ENCODE assay signal across 26 mouse cellular contexts in genomic region chr5:57598187-57598700, GRCm38 (mm10).
A peak's percentile ranks its signal among the peaks of the same experiment; 100 is the strongest.
DNase-seq lines count a peak whose midpoint lies in the region; ATAC-seq lines count a peak whose summit lies in the region.
"Had no signal": no experiment of that assay in that cellular context is flagged by ENCODE, and none has a peak within 500 bp of the region (broad histone marks: within the 10 kb centered on the region; RNA-seq: fewer than 3 reads in every experiment).

No protein-coding gene starts in this region.

- no peaks in the 10 kb centered on the region for H3K9me3 ChIP-seq in hindbrain, embryonic 16.5 days (ENCODE audit: control insufficient read depth, low read length)
- no peaks in the 10 kb centered on the region for H3K9me3 ChIP-seq in hindbrain, embryonic 11.5 days (ENCODE audit: control insufficient read depth, low read length)
- H3K9me3 ChIP-seq: embryonic facial prominence, embryonic 10.5 days; embryonic facial prominence, embryonic 13.5 days; forebrain, embryonic 12.5 days; forebrain, embryonic 15.5 days; heart, embryonic 12.5 days; heart, embryonic 15.5 days; hindbrain, embryonic 10.5 days; intestine, embryonic 15.5 days had no signal

- no peak overlapping the region for H3K4me2 ChIP-seq in hindbrain, embryonic 16.5 days (ENCODE audit: low read length)
- H3K4me2 ChIP-seq in hindbrain, embryonic 11.5 days (replicated peaks; ENCODE audit: low read depth, low read length), result no peak overlapping the region
- H3K4me2 ChIP-seq: embryonic facial prominence, embryonic 13.5 days; forebrain, embryonic 12.5 days; forebrain, embryonic 15.5 days; heart, embryonic 12.5 days; heart, embryonic 15.5 days; intestine, embryonic 15.5 days had no signal

- no peaks in the 10 kb centered on the region for H3K27me3 ChIP-seq in hindbrain, embryonic 16.5 days (replicated peaks; ENCODE audit: control insufficient read depth, insufficient read depth, low read length)
- H3K27me3 ChIP-seq in hindbrain, embryonic 11.5 days (ENCODE audit: control insufficient read depth, insufficient read depth, low read length), result no peaks in the 10 kb centered on the region
- H3K27me3 ChIP-seq: embryonic facial prominence, embryonic 13.5 days; forebrain, embryonic 12.5 days; forebrain, embryonic 15.5 days; heart, embryonic 12.5 days; heart, embryonic 15.5 days; intestine, embryonic 15.5 days had no signal

- no peak overlapping the region for H3K9ac ChIP-seq in hindbrain, embryonic 16.5 days (ENCODE audit: low read depth, low read length)
- H3K9ac ChIP-seq in hindbrain, embryonic 11.5 days (ENCODE audit: low read depth, low read length), result no peak overlapping the region
- H3K9ac ChIP-seq: embryonic facial prominence, embryonic 13.5 days; forebrain, embryonic 12.5 days; forebrain, embryonic 15.5 days; heart, embryonic 12.5 days; heart, embryonic 15.5 days; intestine, embryonic 15.5 days had no signal

- WGBS in hindbrain, embryonic 16.5 days, result 64% methylated on average over 4 of the region's 4 CpGs
- WGBS in hindbrain, embryonic 11.5 days, result 85% methylated on average over 4 of the region's 4 CpGs

- peak; percentile 64; the same call in 1 of the 2 replicates for ATAC-seq in hindbrain, embryonic 16.5 days
- no peak for ATAC-seq in hindbrain, embryonic 11.5 days (ENCODE audit: low FRiP score)
- ATAC-seq: activated CD4-positive, CD25-positive, alpha-beta regulatory T cell, adult 4 months; forebrain, embryonic 15.5 days; intestine, embryonic 15.5 days had no signal

- no peak overlapping the region for H3K27ac ChIP-seq in hindbrain, embryonic 16.5 days (ENCODE audit: low read depth, low read length)
- no peak overlapping the region for H3K27ac ChIP-seq in hindbrain, embryonic 11.5 days (ENCODE audit: low read depth, low read length)
- H3K27ac ChIP-seq: embryonic facial prominence, embryonic 10.5 days; embryonic facial prominence, embryonic 13.5 days; forebrain, embryonic 12.5 days; forebrain, embryonic 15.5 days; heart, embryonic 15.5 days; hindbrain, embryonic 10.5 days; intestine, embryonic 15.5 days had no signal

- DNase-seq in cerebellum, postnatal 10 days, result peak; percentile 44 to 61
- no peak for DNase-seq in cerebellum, adult 8-10 months
- DNase-seq in hindbrain, embryonic 11.5 days (ENCODE audit: low spot score), result no peak
- peak; percentile 1 for DNase-seq in left cerebral cortex, postnatal 4 days
- no peak for DNase-seq in left cerebral cortex, postnatal 25 days (ENCODE audit: low spot score in 2 of 2)
- DNase-seq: adrenal gland, adult 8-10 months; adrenal gland, postnatal 25 days; cerebellum, adult 11 months; cerebellum, postnatal 25 days; embryo, embryonic 11 days; gastrocnemius, postnatal 25 days; heart, adult 18-20 months; heart, postnatal 10 days; heart, postnatal 36 days; kidney, adult 11 months had no signal

- no peaks in the 10 kb centered on the region for H3K4me1 ChIP-seq in hindbrain, embryonic 16.5 days (ENCODE audit: control insufficient read depth, insufficient read depth, low read depth, low read length)
- no peaks in the 10 kb centered on the region for H3K4me1 ChIP-seq in hindbrain, embryonic 11.5 days (replicated peaks; ENCODE audit: control insufficient read depth, insufficient read depth, low read length)
- H3K4me1 ChIP-seq: embryonic facial prominence, embryonic 10.5 days; embryonic facial prominence, embryonic 13.5 days; forebrain, embryonic 12.5 days; heart, embryonic 12.5 days; heart, embryonic 15.5 days; hindbrain, embryonic 10.5 days; intestine, embryonic 15.5 days had no signal

- no peaks in the 10 kb centered on the region for H3K36me3 ChIP-seq in hindbrain, embryonic 16.5 days (ENCODE audit: control insufficient read depth, insufficient read depth, low read length)
- no peaks in the 10 kb centered on the region for H3K36me3 ChIP-seq in hindbrain, embryonic 11.5 days (ENCODE audit: control insufficient read depth, insufficient read depth, low read length)
- H3K36me3 ChIP-seq: embryonic facial prominence, embryonic 10.5 days; embryonic facial prominence, embryonic 13.5 days; forebrain, embryonic 12.5 days; forebrain, embryonic 15.5 days; heart, embryonic 12.5 days; heart, embryonic 15.5 days; hindbrain, embryonic 10.5 days; intestine, embryonic 15.5 days had no signal

- no peak overlapping the region for H3K4me3 ChIP-seq in hindbrain, embryonic 16.5 days (ENCODE audit: low read length)
- no peak overlapping the region for H3K4me3 ChIP-seq in hindbrain, embryonic 11.5 days (ENCODE audit: low read depth, low read length)
- H3K4me3 ChIP-seq: embryonic facial prominence, embryonic 10.5 days; embryonic facial prominence, embryonic 13.5 days; erythroblast, embryonic 14.5 days; forebrain, embryonic 12.5 days; forebrain, embryonic 15.5 days; heart, embryonic 12.5 days; heart, embryonic 15.5 days; hindbrain, embryonic 10.5 days; intestine, embryonic 15.5 days had no signal

- intact Hi-C loops in left cerebral cortex, postnatal 4 days (cut with DNase I), result no loop called here
- intact Hi-C loops in left cerebral cortex, postnatal 25 days (cut with DNase I), result no loop called here

Comparison
In these comparisons a context has a peak if more than half of its experiments do, and no peak if none do; other contexts are left out.
1. DNase-seq: peak in cerebellum, postnatal 10 days (2 of 2) and left cerebral cortex, postnatal 4 days (single experiment); none in cerebellum, adult 8-10 months (single experiment), hindbrain, embryonic 11.5 days (single experiment) and left cerebral cortex, postnatal 25 days (0 of 2).